Comparison of ENCODE assay signal across 29 mouse cellular contexts in genomic region chr17:45498397-45498796, GRCm38 (mm10). TPM values are rescaled to one million over a fixed set of nuclear protein-coding genes. Genes with fewer than 3 reads are reported as not detected.
DNase-seq lines count a peak whose midpoint lies in the region; ATAC-seq and TF ChIP-seq lines count a peak whose summit lies in the region.
"Had no signal": no experiment of that assay in that cellular context is flagged by ENCODE, and none has a peak within 500 bp of the region (broad histone marks: within the 10 kb centered on the region; RNA-seq: fewer than 3 reads in every experiment).

No protein-coding gene starts in this region.

- no peak overlapping the region for H3K4me2 ChIP-seq in heart, embryonic 11.5 days
- no peak overlapping the region for H3K4me2 ChIP-seq in heart, postnatal 0 days (ENCODE audit: low read depth, low read length)
- H3K4me2 ChIP-seq: forebrain, embryonic 13.5 days; heart, embryonic 13.5 days; hindbrain, embryonic 13.5 days; intestine, embryonic 15.5 days; kidney, embryonic 15.5 days had no signal

- H3K36me3 ChIP-seq in heart, embryonic 11.5 days (ENCODE audit: control insufficient read depth, insufficient read depth, low read length), result no peaks in the 10 kb centered on the region
- no peaks in the 10 kb centered on the region for H3K36me3 ChIP-seq in heart, postnatal 0 days (replicated peaks; ENCODE audit: control insufficient read depth, insufficient read depth, low read length)
- no peaks in the 10 kb centered on the region for H3K36me3 ChIP-seq in heart, embryonic 10.5 days
- H3K36me3 ChIP-seq: forebrain, embryonic 10.5 days; heart, embryonic 13.5 days; hindbrain, embryonic 10.5 days; hindbrain, embryonic 13.5 days; intestine, embryonic 15.5 days; kidney, embryonic 15.5 days had no signal

- no peak for ATAC-seq in heart, embryonic 11.5 days (replicated peaks; ENCODE audit: insufficient number of reproducible peaks, low FRiP score, low TSS enrichment)
- peak; percentile 82 for ATAC-seq in heart, postnatal 0 days (ENCODE audit: insufficient read depth, low read depth)
- ATAC-seq in granulocyte monocyte progenitor cell, adult 5-6 weeks (replicated peaks; ENCODE audit: poor library complexity, severe bottlenecking), result no peak
- ATAC-seq: activated CD4-positive, CD25-positive, alpha-beta regulatory T cell, adult 4 months; forebrain, embryonic 13.5 days; forebrain, embryonic 16.5 days; hindbrain, embryonic 16.5 days; intestine, embryonic 15.5 days had no signal

- TF ChIP-seq EP300 in heart, postnatal 0 days (IDR thresholded peaks at IDR 0.05; ENCODE audit: low read depth), result no peak

- no peak for TF ChIP-seq CTCF in heart, postnatal 0 days (IDR thresholded peaks at IDR 0.05; ENCODE audit: low read depth)

- H3K4me1 ChIP-seq in heart, embryonic 11.5 days (ENCODE audit: control insufficient read depth, insufficient read depth, low read length), result peaks cover 6% of the 10 kb centered on the region; the same call in 1 of the 2 replicates
- H3K4me1 ChIP-seq in heart, postnatal 0 days (ENCODE audit: control insufficient read depth, insufficient read depth), result peaks cover 18% of the 10 kb centered on the region; the same call in 1 of the 2 replicates
- peaks cover 28% of the 10 kb centered on the region for H3K4me1 ChIP-seq in heart, embryonic 10.5 days
- H3K4me1 ChIP-seq: forebrain, embryonic 13.5 days; hindbrain, embryonic 13.5 days; intestine, embryonic 15.5 days had no signal

- H3K4me3 ChIP-seq in heart, embryonic 11.5 days (ENCODE audit: low read depth, low read length), result no peak overlapping the region
- no peak overlapping the region for H3K4me3 ChIP-seq in heart, postnatal 0 days (ENCODE audit: low read depth, low read length)
- no peak overlapping the region for H3K4me3 ChIP-seq in heart, embryonic 10.5 days
- H3K4me3 ChIP-seq: forebrain, embryonic 10.5 days; forebrain, embryonic 13.5 days; heart, embryonic 13.5 days; hindbrain, embryonic 10.5 days; hindbrain, embryonic 13.5 days; intestine, embryonic 15.5 days; kidney, embryonic 15.5 days had no signal

- 73% methylated on average over 13 of the region's 13 CpGs for WGBS in heart, embryonic 11.5 days (ENCODE audit: insufficient replicate concordance)
- WGBS in heart, postnatal 0 days, result 47% methylated on average over 13 of the region's 13 CpGs
- 73% methylated on average over 13 of the region's 13 CpGs for WGBS in heart, embryonic 10.5 days

- no peaks in the 10 kb centered on the region; the same call in 1 of the 2 replicates for H3K27me3 ChIP-seq in heart, embryonic 11.5 days (ENCODE audit: control insufficient read depth, insufficient read depth, low read length)
- no peaks in the 10 kb centered on the region for H3K27me3 ChIP-seq in heart, postnatal 0 days (ENCODE audit: control insufficient read depth, insufficient read depth, low read length)
- peaks cover 7% of the 10 kb centered on the region; the same call in 1 of the 2 replicates for H3K27me3 ChIP-seq in heart, embryonic 10.5 days (ENCODE audit: insufficient read depth, poor library complexity, severe bottlenecking)
- H3K27me3 ChIP-seq: forebrain, embryonic 13.5 days; hindbrain, embryonic 13.5 days; intestine, embryonic 15.5 days had no signal

- no peaks in the 10 kb centered on the region for H3K9me3 ChIP-seq in heart, embryonic 11.5 days (replicated peaks; ENCODE audit: control insufficient read depth, low read length)
- no peaks in the 10 kb centered on the region for H3K9me3 ChIP-seq in heart, postnatal 0 days (replicated peaks; ENCODE audit: control insufficient read depth, low read length)
- H3K9me3 ChIP-seq in heart, embryonic 10.5 days, result no peaks in the 10 kb centered on the region
- H3K9me3 ChIP-seq: forebrain, embryonic 10.5 days; forebrain, embryonic 13.5 days; heart, embryonic 13.5 days; hindbrain, embryonic 10.5 days; hindbrain, embryonic 13.5 days; intestine, embryonic 15.5 days; kidney, embryonic 15.5 days had no signal

- H3K9ac ChIP-seq in heart, embryonic 11.5 days (ENCODE audit: low read depth, low read length), result no peak overlapping the region
- no peak overlapping the region for H3K9ac ChIP-seq in heart, postnatal 0 days (replicated peaks; ENCODE audit: low read depth, low read length)
- H3K9ac ChIP-seq: forebrain, embryonic 13.5 days; heart, embryonic 13.5 days; hindbrain, embryonic 13.5 days; intestine, embryonic 15.5 days; kidney, embryonic 15.5 days had no signal

- DNase-seq in heart, adult 18-20 months, result peak; percentile 34 to 59
- peak; percentile 35 for DNase-seq in heart, postnatal 0 days (ENCODE audit: low spot score)
- no peak for DNase-seq in heart, embryonic 10.5 days (ENCODE audit: low spot score)
- peak; percentile 20 for DNase-seq in NIH3T3 (ENCODE audit: low read depth)
- DNase-seq: adrenal gland, adult 8-10 months; adrenal gland, postnatal 25 days; B cell, adult 2 months; cerebellum, adult 18-20 months; cerebellum, adult 9-10 months; cerebellum, postnatal 14 days; gastrocnemius, postnatal 10 days; gastrocnemius, postnatal 36 days; kidney, adult 18-20 months had no signal

- H3K27ac ChIP-seq in heart, embryonic 11.5 days (ENCODE audit: low read depth, low read length), result no peak overlapping the region
- H3K27ac ChIP-seq in heart, postnatal 0 days (ENCODE audit: low read depth), result no peak overlapping the region
- no peak overlapping the region for H3K27ac ChIP-seq in heart, embryonic 10.5 days
- H3K27ac ChIP-seq: forebrain, embryonic 10.5 days; forebrain, embryonic 13.5 days; heart, embryonic 13.5 days; hindbrain, embryonic 10.5 days; hindbrain, embryonic 13.5 days; intestine, embryonic 15.5 days; kidney, embryonic 15.5 days had no signal

RNA-seq across cellular contexts. Expression of gene Aars2, which starts 8.2 kb away (rescaled TPM):
- total RNA-seq in heart, adult 18-20 months (2021), result 10 to 100 TPM; 17.7 to 19.7 TPM
- 12.1 and 18.5 TPM in 2 replicates for polyA plus RNA-seq in heart, embryonic 11.5 days (2014; fragmentation: Nextera tagmentation; extraction: Ambion mirVana)
- 25.6 and 33.7 TPM in 2 replicates for total RNA-seq in heart, postnatal 0 days (2014; rRNA removed; ENCODE audit: low replicate concordance)
- 13.9 and 15.0 TPM in 2 replicates for polyA plus RNA-seq in heart, postnatal 0 days (2015; fragmentation: Nextera tagmentation; extraction: Ambion mirVana)
- polyA plus RNA-seq in heart, embryonic 10.5 days (2016; fragmentation: Nextera tagmentation; extraction: Ambion mirVana), result 28.7 and 30.9 TPM in 2 replicates
- total RNA-seq in granulocyte monocyte progenitor cell, adult 5-6 weeks (2014; fragmentation: Nextera tagmentation), result 5.5 and 7.3 TPM in 2 replicates
- total RNA-seq in granulocyte monocyte progenitor cell, adult 5-6 weeks (2017), result 8.3 and 12.1 TPM in 2 replicates

RNA-seq across cellular contexts. Expression of gene Spats1, which starts 23.2 kb away (rescaled TPM):
- total RNA-seq in heart, adult 18-20 months (2021), result under 1 TPM in 1 of 2 experiments, not detected in 1; 0.33 TPM
- 0.86 and 1.2 TPM in 2 replicates for polyA plus RNA-seq in heart, embryonic 11.5 days (2014; fragmentation: Nextera tagmentation; extraction: Ambion mirVana)
- not detected in 2 replicates for total RNA-seq in heart, postnatal 0 days (2014; rRNA removed; ENCODE audit: low replicate concordance)
- 1.0 TPM in 2 replicates for polyA plus RNA-seq in heart, postnatal 0 days (2015; fragmentation: Nextera tagmentation; extraction: Ambion mirVana)
- polyA plus RNA-seq in heart, embryonic 10.5 days (2016; fragmentation: Nextera tagmentation; extraction: Ambion mirVana), result 0.34 and 0.57 TPM in 2 replicates
- total RNA-seq in granulocyte monocyte progenitor cell, adult 5-6 weeks (2014; fragmentation: Nextera tagmentation), result not detected in 2 replicates
- total RNA-seq in granulocyte monocyte progenitor cell, adult 5-6 weeks (2017), result 0.10 TPM in 1 of 2 replicates, not detected in the other
- total RNA-seq: gastrocnemius, adult 18-20 months; gastrocnemius, postnatal 36 days had no signal

RNA-seq across cellular contexts. Expression of gene Tcte1, which starts 24.8 kb away (rescaled TPM):
- total RNA-seq in heart, adult 18-20 months (2021), result not detected
- polyA plus RNA-seq in heart, embryonic 11.5 days (2014; fragmentation: Nextera tagmentation; extraction: Ambion mirVana), result 0.13 and 0.23 TPM in 2 replicates
- not detected in 2 replicates for total RNA-seq in heart, postnatal 0 days (2014; rRNA removed; ENCODE audit: low replicate concordance)
- polyA plus RNA-seq in heart, postnatal 0 days (2015; fragmentation: Nextera tagmentation; extraction: Ambion mirVana), result 0.11 TPM in 1 of 2 replicates, not detected in the other
- 0.36 and 0.80 TPM in 2 replicates for polyA plus RNA-seq in heart, embryonic 10.5 days (2016; fragmentation: Nextera tagmentation; extraction: Ambion mirVana)
- total RNA-seq in granulocyte monocyte progenitor cell, adult 5-6 weeks (2014; fragmentation: Nextera tagmentation), result not detected in 2 replicates
- not detected in 2 replicates for total RNA-seq in granulocyte monocyte progenitor cell, adult 5-6 weeks (2017)
- total RNA-seq: adrenal gland, adult 8-10 months; adrenal gland, postnatal 25 days; gastrocnemius, adult 18-20 months; gastrocnemius, postnatal 10 days; gastrocnemius, postnatal 36 days; heart, adult 8-10 months; heart, postnatal 25 days; MEL had no signal
- polyA plus RNA-seq: activated CD4-positive, CD25-positive, alpha-beta regulatory T cell, adult 4 months had no signal

RNA-seq across cellular contexts. Expression of gene Tmem151b, which starts 51.1 kb away (rescaled TPM):
- under 1 TPM in 1 of 2 experiments, not detected in 1; 0.05 TPM for total RNA-seq in heart, adult 18-20 months (2021)
- polyA plus RNA-seq in heart, embryonic 11.5 days (2014; fragmentation: Nextera tagmentation; extraction: Ambion mirVana), result 1.00 and 1.0 TPM in 2 replicates
- total RNA-seq in heart, postnatal 0 days (2014; rRNA removed; ENCODE audit: low replicate concordance), result 0.73 and 0.95 TPM in 2 replicates
- polyA plus RNA-seq in heart, postnatal 0 days (2015; fragmentation: Nextera tagmentation; extraction: Ambion mirVana), result 0.04 and 0.16 TPM in 2 replicates
- polyA plus RNA-seq in heart, embryonic 10.5 days (2016; fragmentation: Nextera tagmentation; extraction: Ambion mirVana), result 0.84 and 1.7 TPM in 2 replicates
- total RNA-seq in granulocyte monocyte progenitor cell, adult 5-6 weeks (2014; fragmentation: Nextera tagmentation), result not detected in 2 replicates
- not detected in 2 replicates for total RNA-seq in granulocyte monocyte progenitor cell, adult 5-6 weeks (2017)
- total RNA-seq: gastrocnemius, adult 18-20 months had no signal
- polyA plus RNA-seq: activated CD4-positive, CD25-positive, alpha-beta regulatory T cell, adult 4 months had no signal

RNA-seq across cellular contexts. Expression of gene Nfkbie, which starts 57.1 kb away (rescaled TPM):
- total RNA-seq in heart, adult 18-20 months (2021), result 1 to 10 TPM; 1.2 to 3.1 TPM
- polyA plus RNA-seq in heart, embryonic 11.5 days (2014; fragmentation: Nextera tagmentation; extraction: Ambion mirVana), result 2.4 TPM in 2 replicates
- 1.2 and 3.0 TPM in 2 replicates for total RNA-seq in heart, postnatal 0 days (2014; rRNA removed; ENCODE audit: low replicate concordance)
- 1.7 and 1.9 TPM in 2 replicates for polyA plus RNA-seq in heart, postnatal 0 days (2015; fragmentation: Nextera tagmentation; extraction: Ambion mirVana)
- polyA plus RNA-seq in heart, embryonic 10.5 days (2016; fragmentation: Nextera tagmentation; extraction: Ambion mirVana), result 2.8 and 3.7 TPM in 2 replicates
- total RNA-seq in granulocyte monocyte progenitor cell, adult 5-6 weeks (2014; fragmentation: Nextera tagmentation), result 4.6 and 7.8 TPM in 2 replicates
- 4.9 and 6.0 TPM in 2 replicates for total RNA-seq in granulocyte monocyte progenitor cell, adult 5-6 weeks (2017)
